Mouse (Mus musculus) hindbrain, embryonic 13.5 days (tissue): ENCODE data around the gene Kcnq1. TPM values are rescaled to one million over a fixed set of nuclear protein-coding genes. Genes with fewer than 3 reads are reported as not detected.

ENCODE experiments used
- ATAC-seq: fragments of 200-750 bp; cut with Nextera tagmentation; 2 replicates; pipeline ENCODE4 v1.8.0; 2017; ENCODE audit warnings: moderate TSS enrichment; ENCODE audit not compliant: low FRiP score
- H3K27ac ChIP-seq: fragments of 300-500 bp; sonication (generic); 2 replicates; pipeline ENCODE4 v1.5.1; 2015; ENCODE audit warnings: inconsistent platforms, mild to moderate bottlenecking, moderate library complexity
- H3K27me3 ChIP-seq: fragments of 300-500 bp; sonication (generic); 2 replicates; pipeline ENCODE4 v1.6.1; 2015; ENCODE audit warnings: mild to moderate bottlenecking, inconsistent platforms
- H3K36me3 ChIP-seq: fragments of 300-500 bp; sonication (generic); 2 replicates; pipeline ENCODE4 v1.6.1; 2015; ENCODE audit warnings: mild to moderate bottlenecking, inconsistent platforms
- H3K4me1 ChIP-seq: fragments of 300-500 bp; sonication (generic); replicated peaks from 2 replicates; pipeline ENCODE4 v1.6.1; 2015; ENCODE audit warnings: inconsistent platforms
- H3K4me2 ChIP-seq: fragments of 300-500 bp; sonication (generic); 2 replicates; pipeline ENCODE4 v1.6.1; 2015; ENCODE audit warnings: inconsistent platforms, mild to moderate bottlenecking, moderate library complexity
- H3K4me3 ChIP-seq: fragments of 300-500 bp; sonication (generic); 2 replicates; pipeline ENCODE4 v1.5.1; 2015; ENCODE audit warnings: mild to moderate bottlenecking, inconsistent platforms
- H3K9ac ChIP-seq: fragments of 300-500 bp; sonication (generic); 2 replicates; pipeline ENCODE4 v1.6.1; 2015; ENCODE audit warnings: mild to moderate bottlenecking, inconsistent platforms
- H3K9me3 ChIP-seq: fragments of 300-500 bp; sonication (generic); 2 replicates; pipeline ENCODE4 v1.6.1; 2016; ENCODE audit warnings: inconsistent platforms
- WGBS: fragments of 180-500 bp; shearing (Covaris S2); methylation state at CpG from one replicate; pipeline ENCODE4 v1.1.7; 2015; 5-methylcytosine and 5-hydroxymethylcytosine counted together
- polyA plus RNA-seq: library from polyadenylated mRNA; unstranded; fragments of >200 nt; fragmentation: Nextera tagmentation; extraction: Ambion mirVana; gene quantifications from 2 replicates; pipeline ENCODE4 v1.2.1, GENCODE M21; 2015

Gene Kcnq1
- polyA plus RNA-seq, 1 experiment from 2014 or later: 1.7 TPM

DNA sequence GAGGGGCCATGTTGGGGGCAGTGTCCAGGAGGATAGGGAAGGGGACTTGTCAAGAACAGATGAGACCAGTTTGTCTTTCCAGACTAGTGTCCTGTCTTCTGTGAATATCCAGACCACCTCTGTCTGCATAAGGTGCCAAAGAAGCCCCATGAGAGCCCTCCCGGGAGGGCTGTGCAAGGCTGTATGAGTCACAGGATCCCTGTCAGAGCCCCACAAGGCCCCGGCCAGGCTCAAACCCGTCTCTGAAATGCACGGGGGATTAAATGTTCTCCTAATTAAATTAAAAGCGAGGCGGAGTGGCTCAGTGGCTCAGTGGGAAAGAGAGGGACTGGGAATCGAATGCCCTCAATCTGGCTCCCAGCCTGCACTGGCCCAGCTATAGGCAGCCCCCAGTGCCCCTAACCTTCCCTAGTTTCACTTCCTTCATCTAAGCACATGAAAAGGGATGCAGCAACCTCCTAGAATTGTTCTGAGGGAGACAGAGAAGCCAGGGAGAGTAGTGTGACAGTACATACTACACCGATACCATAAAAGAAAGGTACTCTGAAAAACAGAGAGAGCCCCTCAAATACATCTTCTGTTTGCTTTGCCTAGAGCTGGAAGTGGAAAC lies 159.8 kb downstream of the Kcnq1 start:
- no peaks in the 10 kb centered on the region for H3K9me3 ChIP-seq
- H3K4me2 ChIP-seq: no peak overlapping the region
- no peak overlapping the region for H3K4me3 ChIP-seq
- 66% methylated on average over 8 of the region's 8 CpGs for WGBS
- H3K36me3 ChIP-seq: no peaks in the 10 kb centered on the region
- no peak for ATAC-seq
- H3K27ac ChIP-seq: no peak overlapping the region
- H3K9ac ChIP-seq: no peak overlapping the region
- H3K27me3 ChIP-seq: no peaks in the 10 kb centered on the region
- H3K4me1 ChIP-seq: peaks cover 18% of the 10 kb centered on the region

GRCm38 (mm10) chr7:143273747-143274146 lies 167.6 kb downstream of the Kcnq1 start:
- H3K4me1 ChIP-seq: no peaks in the 10 kb centered on the region
- no peak overlapping the region for H3K4me3 ChIP-seq
- WGBS: 84% methylated on average over 4 of the region's 4 CpGs
- H3K27me3 ChIP-seq: no peaks in the 10 kb centered on the region
- no peaks in the 10 kb centered on the region for H3K9me3 ChIP-seq
- no peak for ATAC-seq
- H3K9ac ChIP-seq: no peak overlapping the region
- H3K27ac ChIP-seq: no peak overlapping the region
- peaks cover 4% of the 10 kb centered on the region; the same call in 1 of the 2 replicates for H3K36me3 ChIP-seq
- H3K4me2 ChIP-seq: no peak overlapping the region

GRCm38 (mm10) chr7:143275030-143275429 lies 168.9 kb downstream of the Kcnq1 start:
- no peak overlapping the region for H3K9ac ChIP-seq
- no peak for ATAC-seq

GRCm38 (mm10) chr7:143283625-143284024 lies 177.5 kb downstream of the Kcnq1 start:
- peaks cover 30% of the 10 kb centered on the region for H3K4me1 ChIP-seq
- H3K9me3 ChIP-seq: no peaks in the 10 kb centered on the region
- no peak for ATAC-seq
- H3K4me2 ChIP-seq: no peak overlapping the region
- no peak overlapping the region for H3K27ac ChIP-seq
- no peaks in the 10 kb centered on the region for H3K36me3 ChIP-seq
- WGBS: 90% methylated on average over 2 of the region's 2 CpGs
- no peak overlapping the region for H3K9ac ChIP-seq
- H3K27me3 ChIP-seq: no peaks in the 10 kb centered on the region
- H3K4me3 ChIP-seq: no peak overlapping the region

More at GRCm38 (mm10) chr7:143275030-143275429, 168.9 kb downstream of the Kcnq1 start:
- Histone ChIP-seq H3K27me3 (no peaks in the 10 kb centered on the region), H3K4me1 (no peaks in the 10 kb centered on the region), H3K9me3 (no peaks in the 10 kb centered on the region), H3K27ac (no peak overlapping the region), H3K4me3 (no peak overlapping the region), H3K4me2 (no peak overlapping the region), H3K36me3 (peaks cover 4% of the 10 kb centered on the region; the same call in 1 of the 2 replicates)
- WGBS: 90% methylated on average over 7 of the region's 7 CpGs

- Histone ChIP-seq H3K9ac (no peak overlapping the region), H3K36me3 (no peaks in the 10 kb centered on the region), H3K27me3 (no peaks in the 10 kb centered on the region), H3K27ac (no peak overlapping the region), H3K4me3 (no peak overlapping the region), H3K4me1 (peaks cover 43% of the 10 kb centered on the region), H3K9me3 (no peaks in the 10 kb centered on the region), H3K4me2 (no peak overlapping the region)
- WGBS: 52% methylated on average over 1 of the region's 1 CpGs
- no peak for ATAC-seq
Measured at GRCm38 (mm10) chr7:143284866-143285265, 178.7 kb downstream of the Kcnq1 start.

- Histone ChIP-seq H3K36me3 (no peaks in the 10 kb centered on the region), H3K9ac (no peak overlapping the region), H3K9me3 (no peaks in the 10 kb centered on the region), H3K4me2 (no peak overlapping the region), H3K4me3 (no peak overlapping the region), H3K4me1 (peaks cover 49% of the 10 kb centered on the region), H3K27me3 (no peaks in the 10 kb centered on the region), H3K27ac (no peak overlapping the region)
- no peak for ATAC-seq
- 91% methylated on average over 3 of the region's 3 CpGs for WGBS
Measured at GRCm38 (mm10) chr7:143285440-143285839, 179.3 kb downstream of the Kcnq1 start.

DNA sequence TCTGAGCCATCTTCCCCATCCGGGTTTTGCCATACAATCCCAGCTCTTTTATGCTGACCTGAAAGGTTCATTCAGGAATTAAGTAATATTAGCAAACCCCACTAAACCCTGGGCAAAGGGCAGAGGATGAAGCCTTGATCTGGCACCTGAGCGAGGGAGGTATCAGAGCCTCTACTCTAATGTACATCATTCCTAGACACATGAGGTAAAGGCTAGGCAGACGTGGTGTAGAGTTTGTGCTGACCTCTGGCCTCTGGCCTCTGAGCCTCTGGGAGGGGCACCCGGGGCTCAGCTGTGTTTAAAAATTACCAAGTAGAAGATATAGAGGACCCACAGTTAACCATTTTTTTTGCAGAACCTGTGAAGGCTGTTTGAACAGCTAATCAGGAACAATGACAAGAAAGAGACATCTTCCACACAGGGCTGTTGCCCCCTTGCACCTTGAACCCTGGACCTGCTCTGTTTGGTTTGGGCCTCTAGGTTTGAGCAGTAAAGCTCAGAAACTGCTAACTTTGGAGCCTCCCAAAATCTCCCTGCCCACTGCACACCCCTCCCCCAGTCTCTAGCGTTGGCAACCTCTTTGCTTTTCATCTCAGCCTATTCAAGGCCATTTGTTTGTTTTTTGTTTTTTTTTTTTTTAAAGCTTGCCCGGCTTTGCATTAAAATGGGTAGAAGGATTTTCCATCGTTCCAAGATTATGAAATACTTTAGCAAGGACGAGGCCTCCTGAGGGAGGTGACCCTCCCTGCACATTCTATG lies 180.5 kb downstream of the Kcnq1 start:
- no peak for ATAC-seq
- WGBS: 60% methylated on average over 8 of the region's 8 CpGs
- no peaks in the 10 kb centered on the region for H3K9me3 ChIP-seq

DNA sequence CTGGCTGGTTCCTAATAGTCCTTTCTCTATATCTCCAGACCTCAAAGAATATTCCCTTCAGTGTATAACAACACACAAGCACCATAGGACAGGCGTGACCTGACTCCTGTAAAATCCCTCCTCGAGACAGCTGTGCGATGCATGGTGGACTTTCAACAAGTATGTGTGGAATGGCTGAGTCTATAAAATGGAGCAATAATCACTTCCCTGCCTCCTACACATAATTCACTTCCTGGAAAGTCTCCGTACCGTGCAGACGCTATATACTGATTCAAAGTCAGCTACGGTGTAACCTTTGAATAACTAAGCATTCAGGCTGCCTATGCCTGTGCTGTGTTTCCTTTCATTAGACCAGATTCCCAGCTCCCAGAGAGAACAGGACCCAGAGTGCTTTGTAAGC lies 182.0 kb downstream of the Kcnq1 start:
- WGBS: 85% methylated on average over 7 of the region's 7 CpGs
- peaks cover 71% of the 10 kb centered on the region for H3K4me1 ChIP-seq

More for the DNA sequence above, 180.5 kb downstream of the Kcnq1 start:
- Histone ChIP-seq H3K4me1 (peaks cover 60% of the 10 kb centered on the region), H3K36me3 (no peaks in the 10 kb centered on the region), H3K4me3 (no peak overlapping the region), H3K27me3 (no peaks in the 10 kb centered on the region), H3K27ac (no peak overlapping the region), H3K4me2 (no peak overlapping the region), H3K9ac (no peak overlapping the region)

GRCm38 (mm10) chr7:143289082-143289849 lies 183.1 kb downstream of the Kcnq1 start:
- Histone ChIP-seq H3K4me2 (no peak overlapping the region), H3K27ac (no peak overlapping the region), H3K4me3 (no peak overlapping the region), H3K9ac (peak overlapping the region; percentile 39; the same call in 1 of the 2 replicates), H3K4me1 (peaks cover 69% of the 10 kb centered on the region), H3K9me3 (no peaks in the 10 kb centered on the region), H3K36me3 (no peaks in the 10 kb centered on the region), H3K27me3 (no peaks in the 10 kb centered on the region)
- ATAC-seq: no peak
- 68% methylated on average over 3 of the region's 3 CpGs for WGBS

More for the DNA sequence above, 182.0 kb downstream of the Kcnq1 start:
- Histone ChIP-seq H3K27me3 (no peaks in the 10 kb centered on the region), H3K9me3 (no peaks in the 10 kb centered on the region), H3K27ac (no peak overlapping the region), H3K9ac (no peak overlapping the region), H3K36me3 (no peaks in the 10 kb centered on the region), H3K4me2 (no peak overlapping the region), H3K4me3 (no peak overlapping the region)
- no peak for ATAC-seq

- ATAC-seq: no peak
- Histone ChIP-seq H3K27me3 (no peaks in the 10 kb centered on the region), H3K9ac (peak overlapping the region; percentile 83), H3K27ac (peak overlapping the region; percentile 82), H3K36me3 (no peaks in the 10 kb centered on the region), H3K4me2 (peak overlapping the region; percentile 62), H3K4me3 (peak overlapping the region; percentile 59), H3K4me1 (peaks cover 31% of the 10 kb centered on the region), H3K9me3 (no peaks in the 10 kb centered on the region)
- 50% methylated on average over 20 of the region's 20 CpGs for WGBS
Measured at GRCm38 (mm10) chr7:143294690-143295355, 188.7 kb downstream of the Kcnq1 start.

GRCm38 (mm10) chr7:143295356-143296000 lies 189.3 kb downstream of the Kcnq1 start:
- Histone ChIP-seq H3K27me3 (no peaks in the 10 kb centered on the region), H3K9ac (peak overlapping the region; percentile 83), H3K4me3 (peak overlapping the region; percentile 59), H3K9me3 (no peaks in the 10 kb centered on the region), H3K4me1 (peaks cover 31% of the 10 kb centered on the region), H3K36me3 (no peaks in the 10 kb centered on the region), H3K4me2 (peak overlapping the region; percentile 62), H3K27ac (peak overlapping the region; percentile 82)
- WGBS: 59% methylated on average over 47 of the region's 47 CpGs
- no peak for ATAC-seq
